Mouse (Mus musculus): Measurements from ENCODE around the gene Cdh15. TPM values are rescaled to one million over a fixed set of nuclear protein-coding genes. Genes with fewer than 3 reads are reported as not detected.

Gene Cdh15
- polyA plus RNA-seq, 2 experiments = 23.6 to 27.1 TPM

- DNase-seq (ENCODE audit: low spot score) = no peak
- no peak overlapping the region for H3K4me3 ChIP-seq (replicated peaks; ENCODE audit: low read length)
- no peak overlapping the region for H3K4me2 ChIP-seq (replicated peaks; ENCODE audit: low read depth, low read length, severe bottlenecking)
- no peaks in the 10 kb centered on the region for H3K4me1 ChIP-seq (ENCODE audit: control insufficient read depth, insufficient read depth, low read length)
- 59% methylated on average over 12 of the region's 13 CpGs for WGBS
- 0 out of 2 replicates have a peak overlapping the region, but pooled peaks have one; percentile 4 for H3K9ac ChIP-seq (ENCODE audit: low read depth, low read length, severe bottlenecking)
- no peak for ATAC-seq (ENCODE audit: low FRiP score, low read depth)
- no peak for TF ChIP-seq POLR2A (IDR thresholded peaks at IDR 0.05; ENCODE audit: borderline replicate concordance, extremely low read depth, insufficient read depth, insufficient read length)
- no peaks in the 10 kb centered on the region for H3K27me3 ChIP-seq (ENCODE audit: control insufficient read depth, insufficient read depth, low read length)
- no peak overlapping the region for H3K27ac ChIP-seq (replicated peaks; ENCODE audit: low read depth, low read length)
- H3K9me3 ChIP-seq (ENCODE audit: control insufficient read depth, low read length) = no peaks in the 10 kb centered on the region
- peaks cover 23% of the 10 kb centered on the region for H3K36me3 ChIP-seq (ENCODE audit: control insufficient read depth, insufficient read depth, low read length)
These were observed 29.9 kb upstream of the Cdh15 start for GRCm38 (mm10) chr8:122817724-122818496.

- Histone ChIP-seq H3K36me3 (ENCODE audit: control insufficient read depth, insufficient read depth, low read length) (peaks cover 9% of the 10 kb centered on the region), H3K27ac (replicated peaks; ENCODE audit: low read depth, low read length) (no peak overlapping the region), H3K4me1 (ENCODE audit: control insufficient read depth, insufficient read depth, low read length) (peaks cover 3% of the 10 kb centered on the region; the same call in 1 of the 2 replicates), H3K9me3 (ENCODE audit: control insufficient read depth, low read length) (no peaks in the 10 kb centered on the region), H3K27me3 (ENCODE audit: control insufficient read depth, insufficient read depth, low read length) (no peaks in the 10 kb centered on the region), H3K4me2 (replicated peaks; ENCODE audit: low read depth, low read length, severe bottlenecking) (no peak overlapping the region), H3K4me3 (replicated peaks; ENCODE audit: low read length) (no peak overlapping the region), H3K9ac (ENCODE audit: low read depth, low read length, severe bottlenecking) (no peak overlapping the region)
- DNase-seq (ENCODE audit: low spot score) = no peak
- ATAC-seq (ENCODE audit: low FRiP score, low read depth) = no peak
- WGBS = 59% methylated on average over 11 of the region's 11 CpGs
- no peak for TF ChIP-seq POLR2A (IDR thresholded peaks at IDR 0.05; ENCODE audit: borderline replicate concordance, extremely low read depth, insufficient read depth, insufficient read length)
These were observed 28.0 kb upstream of the Cdh15 start for GRCm38 (mm10) chr8:122819776-122820175.

GRCm38 (mm10) chr8:122824571-122824970 lies 23.2 kb upstream of the Cdh15 start:
- peak overlapping the region; percentile 16; the same call in 1 of the 2 replicates for H3K9ac ChIP-seq (ENCODE audit: low read depth, low read length, severe bottlenecking)
- no peak overlapping the region for H3K4me3 ChIP-seq (replicated peaks; ENCODE audit: low read length)
- 0 out of 2 replicates have a peak overlapping the region, but pooled peaks have one; percentile 13 for H3K27ac ChIP-seq (replicated peaks; ENCODE audit: low read depth, low read length)
- H3K27me3 ChIP-seq (ENCODE audit: control insufficient read depth, insufficient read depth, low read length) = no peaks in the 10 kb centered on the region
- peaks cover 3% of the 10 kb centered on the region; the same call in 1 of the 2 replicates for H3K4me1 ChIP-seq (ENCODE audit: control insufficient read depth, insufficient read depth, low read length)
- H3K4me2 ChIP-seq (replicated peaks; ENCODE audit: low read depth, low read length, severe bottlenecking) = no peak overlapping the region
- DNase-seq (ENCODE audit: low spot score) = no peak
- H3K36me3 ChIP-seq (ENCODE audit: control insufficient read depth, insufficient read depth, low read length) = no peaks in the 10 kb centered on the region
- TF ChIP-seq POLR2A (IDR thresholded peaks at IDR 0.05; ENCODE audit: borderline replicate concordance, extremely low read depth, insufficient read depth, insufficient read length) = no peak
- ATAC-seq (ENCODE audit: low FRiP score, low read depth) = no peak
- 10% methylated on average over 5 of the region's 5 CpGs for WGBS
- no peaks in the 10 kb centered on the region for H3K9me3 ChIP-seq (ENCODE audit: control insufficient read depth, low read length)

GRCm38 (mm10) chr8:122824986-122825385 lies 22.8 kb upstream of the Cdh15 start:
- no peaks in the 10 kb centered on the region for H3K27me3 ChIP-seq (ENCODE audit: control insufficient read depth, insufficient read depth, low read length)
- H3K4me2 ChIP-seq (replicated peaks; ENCODE audit: low read depth, low read length, severe bottlenecking) = no peak overlapping the region
- no peak overlapping the region for H3K27ac ChIP-seq (replicated peaks; ENCODE audit: low read depth, low read length)
- WGBS = 65% methylated on average over 9 of the region's 9 CpGs
- H3K4me3 ChIP-seq (replicated peaks; ENCODE audit: low read length) = no peak overlapping the region
- TF ChIP-seq POLR2A (IDR thresholded peaks at IDR 0.05; ENCODE audit: borderline replicate concordance, extremely low read depth, insufficient read depth, insufficient read length) = no peak
- H3K9ac ChIP-seq (ENCODE audit: low read depth, low read length, severe bottlenecking) = peak overlapping the region; percentile 16; the same call in 1 of the 2 replicates
- peaks cover 3% of the 10 kb centered on the region; the same call in 1 of the 2 replicates for H3K4me1 ChIP-seq (ENCODE audit: control insufficient read depth, insufficient read depth, low read length)
- H3K9me3 ChIP-seq (ENCODE audit: control insufficient read depth, low read length) = no peaks in the 10 kb centered on the region
- DNase-seq (ENCODE audit: low spot score) = no peak
- ATAC-seq (ENCODE audit: low FRiP score, low read depth) = no peak
- no peaks in the 10 kb centered on the region for H3K36me3 ChIP-seq (ENCODE audit: control insufficient read depth, insufficient read depth, low read length)

- Histone ChIP-seq H3K27ac (replicated peaks; ENCODE audit: low read depth, low read length) (no peak overlapping the region), H3K4me3 (replicated peaks; ENCODE audit: low read length) (no peak overlapping the region), H3K4me1 (ENCODE audit: control insufficient read depth, insufficient read depth, low read length) (peaks cover 3% of the 10 kb centered on the region; the same call in 1 of the 2 replicates), H3K36me3 (ENCODE audit: control insufficient read depth, insufficient read depth, low read length) (no peaks in the 10 kb centered on the region), H3K4me2 (replicated peaks; ENCODE audit: low read depth, low read length, severe bottlenecking) (no peak overlapping the region), H3K9me3 (ENCODE audit: control insufficient read depth, low read length) (no peaks in the 10 kb centered on the region), H3K9ac (ENCODE audit: low read depth, low read length, severe bottlenecking) (no peak overlapping the region), H3K27me3 (ENCODE audit: control insufficient read depth, insufficient read depth, low read length) (no peaks in the 10 kb centered on the region)
- 82% methylated on average over 8 of the region's 8 CpGs for WGBS
- DNase-seq (ENCODE audit: low spot score) (no peak), ATAC-seq (ENCODE audit: low FRiP score, low read depth) (no peak)
- TF ChIP-seq POLR2A (IDR thresholded peaks at IDR 0.05; ENCODE audit: borderline replicate concordance, extremely low read depth, insufficient read depth, insufficient read length) = no peak
These were observed 22.4 kb upstream of the Cdh15 start for GRCm38 (mm10) chr8:122825408-122825807.

Measured in limb, embryonic 14.5 days (tissue).